Mouse (Mus musculus) lung, adult 2 months (tissue): ENCODE results near the gene Chmp4b.

Experiments used
- CTCF ChIP-seq: fragments of 200-500 bp; IDR thresholded peaks from 2 replicates; pipeline ENCODE4 v1.5.1; 2011; ENCODE audit warnings: mild to moderate bottlenecking, low read length, control low read depth; ENCODE audit not compliant: insufficient read depth
- POLR2A ChIP-seq: fragments of 200-500 bp; IDR thresholded peaks from 2 replicates; pipeline ENCODE4 v1.6.1; 2011; ENCODE audit warnings: low read depth, mild to moderate bottlenecking, control low read depth, low read length, borderline replicate concordance; ENCODE audit errors: extremely low read depth

DNA sequence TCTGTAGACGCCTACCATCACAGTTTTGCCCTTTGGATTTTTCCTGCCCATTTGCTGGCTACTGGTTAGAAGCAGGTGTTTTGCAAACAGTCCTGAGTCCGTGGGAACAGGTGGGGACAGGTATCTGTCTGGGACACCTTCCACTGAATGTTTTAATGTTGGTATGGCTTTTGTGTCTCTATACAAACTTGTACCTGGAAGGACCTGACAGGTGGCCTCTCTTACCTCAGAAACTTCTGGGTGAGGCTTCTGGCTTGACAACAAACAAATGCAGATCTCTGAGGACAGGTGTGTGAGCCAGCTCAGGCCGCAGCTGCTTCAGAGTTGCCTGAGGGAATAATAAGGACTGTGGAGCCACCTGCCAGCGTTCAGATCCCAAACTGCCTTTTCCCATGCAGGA is 12.4 kb upstream of the Chmp4b start:
- no peak for TF ChIP-seq CTCF
- no peak for TF ChIP-seq POLR2A
